Mouse (Mus musculus): ENCODE measurements at regions not wholly inside any gene's neighbourhood (a gene's known extent, or its start where the extent isn't known, plus 50 kb on each side); places are given as distances from the start of the nearest gene placed in this dataset.
A peak's percentile ranks its signal among the peaks of the same experiment; 100 is the strongest.

GRCm38 (mm10) chr16:77400276-77400891, 201.5 kb downstream of the Gm11146 start:
- peak; percentile 29 to 54 for DNase-seq (ENCODE audit: low spot score in 2 of 2)

DNA sequence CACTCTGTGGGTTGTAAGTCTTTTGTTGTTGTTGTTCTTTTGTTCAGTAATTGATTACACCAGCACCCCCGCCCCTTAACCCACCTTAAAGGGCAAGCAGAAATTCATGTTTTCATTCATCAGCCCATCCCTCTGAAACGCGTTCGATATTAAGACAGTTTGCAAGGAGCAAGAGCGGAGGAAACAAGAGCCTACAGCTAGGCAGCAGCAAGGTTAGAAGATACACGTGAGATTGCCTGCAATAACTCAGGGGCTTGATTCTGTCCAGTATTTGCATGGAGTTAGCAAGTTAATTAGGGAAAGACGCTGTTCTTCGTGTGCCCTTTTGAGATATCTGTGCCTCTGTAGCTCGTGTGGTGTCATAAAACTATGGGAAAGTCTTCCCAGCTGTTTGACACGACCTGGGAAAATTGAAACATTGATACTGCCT, 202.0 kb downstream of the Gm11146 start:
- DNase-seq (ENCODE audit: low spot score in 2 of 2): no peak

GRCm38 (mm10) chr16:77394054-77394716, 207.7 kb downstream of the Gm11146 start:
- DNase-seq (ENCODE audit: low spot score in 2 of 2): no peak

DNA sequence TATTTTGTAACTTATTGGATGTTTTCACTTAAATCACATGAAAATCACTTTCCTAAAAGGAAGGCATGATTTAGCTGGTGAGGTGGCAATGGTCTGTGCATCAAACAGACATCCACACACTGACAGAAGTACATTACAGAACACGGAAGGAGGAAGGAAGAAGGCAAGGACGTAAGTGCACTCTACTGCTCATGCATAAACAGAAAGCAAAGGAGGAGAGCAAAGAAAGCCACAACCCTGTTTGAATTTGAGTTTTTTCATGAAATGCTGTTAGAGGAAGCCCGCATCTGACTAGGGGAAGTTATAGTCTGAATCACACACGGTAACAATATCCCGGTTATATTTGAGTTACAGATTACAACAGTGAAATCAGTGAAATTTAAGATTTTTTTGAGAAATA, 208.4 kb downstream of the Gm11146 start:
- DNase-seq (ENCODE audit: low spot score in 2 of 2): no peak

DNA sequence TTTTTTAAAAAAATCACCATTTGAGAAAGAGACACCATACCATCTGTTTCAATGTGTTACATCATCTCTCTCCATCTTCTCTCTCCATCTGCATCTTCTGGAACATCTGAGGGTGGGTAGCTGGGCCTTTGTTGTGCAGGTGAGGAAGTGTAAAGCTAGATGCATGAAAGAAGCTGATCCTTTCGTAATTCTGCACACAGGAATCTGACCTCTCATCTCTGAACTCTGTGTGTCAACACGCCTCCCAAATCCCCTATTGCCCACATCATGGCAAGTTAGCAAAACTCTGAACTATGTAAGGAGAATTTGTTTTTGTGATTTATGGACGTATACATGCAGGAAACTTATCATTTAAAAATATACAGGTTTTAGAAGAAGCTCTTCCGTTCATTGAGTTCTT, 209.7 kb downstream of the Gm11146 start:
- no peak for DNase-seq (ENCODE audit: low spot score in 2 of 2)

DNA sequence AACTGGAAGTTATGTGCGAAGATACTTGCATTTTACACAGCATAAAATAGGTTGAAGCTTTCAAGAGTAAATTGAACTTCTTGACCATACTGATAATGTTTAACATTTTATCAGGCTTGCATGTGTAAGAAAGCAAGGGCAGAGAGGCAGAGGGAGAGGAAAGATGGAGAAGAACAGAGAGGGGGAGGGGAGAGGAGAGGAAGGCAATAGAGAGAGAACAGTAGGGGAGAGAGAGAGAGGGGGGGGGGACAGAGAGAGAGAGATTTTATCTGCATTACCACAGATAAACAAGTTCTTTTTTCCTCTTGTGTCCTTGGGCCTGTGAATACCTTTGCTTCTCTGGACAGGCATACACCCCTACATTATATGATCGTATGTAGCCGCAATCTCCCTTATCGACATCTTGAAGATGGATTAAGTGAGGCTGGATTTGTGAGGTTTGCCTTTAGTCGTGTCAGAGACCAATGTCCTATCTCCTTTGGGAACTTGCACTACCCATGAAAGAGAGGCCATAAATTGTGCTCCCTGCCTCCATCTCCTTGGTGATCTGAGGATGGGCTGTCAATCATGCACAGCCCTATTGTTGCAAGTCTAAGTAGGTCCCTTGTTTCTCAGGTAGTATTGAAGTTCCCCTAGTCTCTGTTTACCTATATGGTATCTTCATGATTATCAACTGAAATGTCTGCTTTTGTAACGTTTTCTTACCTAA, 217.7 kb downstream of the Gm11146 start:
- DNase-seq (ENCODE audit: low spot score in 2 of 2): no peak

GRCm38 (mm10) chr16:77382790-77383189, 219.1 kb downstream of the Gm11146 start:
- no peak for DNase-seq (ENCODE audit: low spot score in 2 of 2)

DNA sequence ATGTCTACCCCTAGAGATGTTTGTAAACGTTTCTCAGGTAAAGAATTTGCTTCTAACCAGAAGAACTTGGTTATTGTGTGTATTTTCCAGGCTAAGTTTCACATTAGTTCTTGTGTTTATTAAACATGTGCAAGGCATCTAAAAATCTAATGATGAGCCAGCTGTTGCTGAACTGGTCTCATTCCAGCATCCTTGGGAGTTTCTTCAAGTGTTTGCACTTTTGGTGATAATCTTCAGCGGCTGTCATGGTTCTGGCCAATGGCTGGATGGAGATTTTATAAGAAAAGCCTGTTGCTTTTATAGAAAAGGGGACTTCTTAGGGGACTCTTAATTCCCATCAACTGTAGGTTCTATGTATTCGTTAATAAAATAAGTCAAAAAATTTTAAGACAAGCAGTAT, 229.1 kb downstream of the Gm11146 start:
- no peak for DNase-seq (ENCODE audit: low spot score in 2 of 2)

DNA sequence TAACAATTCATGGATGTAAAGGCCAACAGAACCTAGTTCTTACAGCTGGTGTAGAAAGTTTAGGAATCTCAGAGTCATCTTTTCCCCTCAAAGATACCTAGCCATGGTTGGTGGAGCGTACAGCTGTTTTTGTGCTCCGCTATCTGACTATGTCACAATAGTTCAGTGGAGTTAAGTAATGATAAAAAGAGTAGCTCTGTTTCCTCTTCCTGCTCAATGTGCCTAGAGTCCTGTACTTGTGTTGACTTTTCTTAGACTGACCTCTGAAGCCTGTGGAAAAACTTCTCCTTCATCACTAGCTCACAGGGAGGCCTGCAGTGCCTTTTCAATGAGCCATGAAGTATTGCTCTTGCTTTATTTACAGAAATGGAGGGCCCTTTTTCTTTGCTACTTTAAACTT, 232.1 kb downstream of the Gm11146 start:
- no peak for DNase-seq (ENCODE audit: low spot score in 2 of 2)

GRCm38 (mm10) chr16:77365254-77365653, 236.6 kb downstream of the Gm11146 start:
- DNase-seq (ENCODE audit: low spot score in 2 of 2): no peak

DNA sequence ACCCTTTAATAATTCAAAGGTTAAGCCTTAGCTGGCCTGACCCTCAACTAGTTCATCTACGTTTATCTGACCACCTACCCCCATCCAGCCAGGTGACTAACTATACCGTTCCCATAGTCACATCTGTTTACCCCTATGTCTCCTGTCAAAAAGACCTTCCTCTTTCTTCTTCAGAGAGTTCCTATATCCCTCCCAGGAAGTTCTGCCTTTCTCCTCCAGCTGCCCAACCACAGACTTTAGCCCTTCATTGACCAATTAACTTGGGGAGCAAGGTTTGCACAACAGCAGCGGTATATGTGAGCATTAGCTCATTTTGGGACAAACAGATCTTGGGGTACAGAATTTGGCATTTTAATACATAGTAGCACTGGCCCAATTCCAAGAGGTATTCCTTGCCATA, 237.5 kb downstream of the Gm11146 start:
- no peak for DNase-seq (ENCODE audit: low spot score in 2 of 2)

GRCm38 (mm10) chr16:77359190-77359589, 242.7 kb downstream of the Gm11146 start:
- no peak for DNase-seq (ENCODE audit: low spot score in 2 of 2)

DNA sequence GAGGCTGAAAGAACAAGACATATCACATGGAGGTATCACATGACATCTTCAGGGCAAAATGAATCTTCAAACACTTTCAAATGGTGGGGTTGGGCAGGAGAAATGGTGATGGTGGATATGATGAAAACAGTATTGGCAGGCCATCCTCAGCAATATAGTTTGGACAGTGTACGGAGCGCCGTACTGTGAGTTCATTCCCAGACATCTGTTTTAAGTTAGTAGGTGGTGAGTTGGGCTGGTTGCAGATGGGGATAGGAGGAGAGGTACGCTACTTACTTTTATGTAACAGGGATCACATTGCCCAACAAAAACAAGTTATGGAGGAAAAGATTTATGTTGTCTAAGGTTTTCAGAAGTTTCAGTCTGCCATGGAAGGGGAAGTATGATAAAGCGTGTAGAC, 246.6 kb downstream of the Gm11146 start:
- DNase-seq (ENCODE audit: low spot score in 2 of 2): no peak

DNA sequence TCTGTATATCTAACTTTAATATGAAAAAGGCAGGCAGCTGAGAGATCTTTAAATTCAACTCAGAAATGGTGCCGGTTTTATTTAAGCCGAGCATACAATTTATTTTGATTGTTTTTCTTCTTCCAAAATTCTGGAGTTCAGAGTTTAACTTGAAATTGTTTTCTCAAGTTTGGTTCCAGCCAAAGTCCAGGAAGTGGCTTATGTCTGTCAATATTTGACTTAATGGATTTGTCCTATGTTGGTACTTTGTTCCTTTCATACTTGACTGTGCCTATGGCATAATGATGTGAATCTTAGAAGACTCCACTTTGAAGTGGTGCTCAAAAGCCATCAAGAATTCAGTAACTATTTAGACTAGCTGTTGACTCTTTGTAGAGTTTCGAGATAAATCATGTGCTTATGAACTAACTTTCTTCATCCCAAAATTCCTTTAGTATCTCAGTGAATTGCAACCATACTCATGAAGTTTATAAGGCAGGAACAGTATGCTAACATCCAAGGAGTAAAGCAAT, 247.6 kb downstream of the Gm11146 start:
- no peak for DNase-seq (ENCODE audit: low spot score in 2 of 2)

DNA sequence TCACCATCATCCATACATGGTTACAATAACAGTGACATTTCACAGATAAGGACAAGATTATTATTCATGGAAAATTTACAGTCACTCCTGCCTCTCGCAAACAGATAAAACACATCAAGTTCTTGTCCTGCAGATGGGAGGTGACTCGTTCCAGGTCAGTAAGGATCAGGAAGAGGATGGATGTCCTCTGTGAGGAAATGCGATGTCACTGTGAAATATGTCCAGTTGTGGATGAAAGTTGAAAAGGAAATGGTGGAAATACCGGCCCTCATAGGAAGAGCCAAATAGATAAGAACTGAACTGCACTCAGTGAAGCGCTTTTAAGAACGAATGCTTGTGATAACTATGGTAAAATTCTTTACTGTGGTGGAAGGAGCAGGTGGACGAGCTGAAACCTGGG, 255.8 kb downstream of the Gm11146 start:
- no peak for DNase-seq (ENCODE audit: low spot score in 2 of 2)

GRCm38 (mm10) chr16:77332285-77332684, 269.6 kb downstream of the Gm11146 start:
- no peak for DNase-seq (ENCODE audit: low spot score in 2 of 2)

DNA sequence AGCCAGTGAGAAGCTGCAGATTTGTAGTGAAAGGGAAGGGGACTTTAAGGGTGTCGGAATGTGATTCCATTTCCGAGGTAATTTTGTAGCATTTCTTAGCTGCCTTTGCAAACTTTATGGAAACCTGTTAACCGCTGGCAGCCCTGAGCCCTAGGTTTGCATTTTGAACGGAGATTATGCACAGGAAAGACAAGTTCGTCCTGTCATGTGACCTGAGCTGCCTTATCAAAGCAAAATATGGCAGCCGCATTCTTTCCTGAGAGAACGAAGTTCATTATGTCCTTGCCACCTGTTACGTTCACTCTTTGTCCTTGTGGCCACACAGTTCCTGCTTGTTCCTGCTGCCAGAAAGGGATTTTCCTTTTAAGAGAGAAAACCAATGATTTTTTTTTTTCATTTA, 270.9 kb downstream of the Gm11146 start:
- no peak for DNase-seq (ENCODE audit: low spot score in 2 of 2)

DNA sequence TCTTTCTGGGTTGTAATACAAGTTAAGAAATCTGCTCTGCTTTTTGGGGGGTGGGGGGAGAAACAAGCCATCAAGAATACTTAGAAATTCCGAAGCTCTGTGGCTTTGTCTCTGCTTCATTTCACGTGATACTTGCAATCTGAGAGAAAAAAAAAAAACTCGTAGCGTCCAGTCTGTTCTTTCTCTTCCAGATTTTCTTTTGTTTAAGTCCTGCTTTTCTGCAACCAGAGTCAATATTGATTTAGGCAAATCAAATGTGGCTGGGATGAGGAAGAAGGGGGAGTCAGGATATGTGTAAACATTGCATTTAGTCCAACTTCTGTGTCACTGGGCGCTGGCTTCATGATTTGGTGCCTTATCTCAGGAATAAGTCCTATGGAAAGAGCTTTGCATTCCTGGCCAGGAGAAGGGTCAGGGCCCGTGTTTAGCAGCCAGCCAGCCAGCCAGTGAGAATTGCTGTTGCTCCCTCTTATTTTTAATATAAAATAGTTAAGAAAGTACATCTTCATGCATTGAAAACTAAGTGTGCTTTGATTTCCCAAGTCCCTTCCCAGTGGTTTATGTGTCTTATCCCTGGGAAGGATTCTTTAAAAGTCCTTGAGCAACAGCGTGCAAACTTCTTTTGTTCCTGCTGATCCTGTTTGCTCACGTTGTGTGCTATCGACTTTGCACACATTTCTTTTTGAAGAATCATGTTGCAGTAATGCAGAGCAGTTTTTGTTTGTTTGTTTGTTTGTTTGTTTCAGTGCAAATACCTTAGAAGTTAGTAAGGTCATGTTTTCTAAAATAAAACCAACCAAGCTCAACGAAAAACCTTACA, 272.0 kb downstream of the Gm11146 start:
- no peak for DNase-seq (ENCODE audit: low spot score in 2 of 2)

DNA sequence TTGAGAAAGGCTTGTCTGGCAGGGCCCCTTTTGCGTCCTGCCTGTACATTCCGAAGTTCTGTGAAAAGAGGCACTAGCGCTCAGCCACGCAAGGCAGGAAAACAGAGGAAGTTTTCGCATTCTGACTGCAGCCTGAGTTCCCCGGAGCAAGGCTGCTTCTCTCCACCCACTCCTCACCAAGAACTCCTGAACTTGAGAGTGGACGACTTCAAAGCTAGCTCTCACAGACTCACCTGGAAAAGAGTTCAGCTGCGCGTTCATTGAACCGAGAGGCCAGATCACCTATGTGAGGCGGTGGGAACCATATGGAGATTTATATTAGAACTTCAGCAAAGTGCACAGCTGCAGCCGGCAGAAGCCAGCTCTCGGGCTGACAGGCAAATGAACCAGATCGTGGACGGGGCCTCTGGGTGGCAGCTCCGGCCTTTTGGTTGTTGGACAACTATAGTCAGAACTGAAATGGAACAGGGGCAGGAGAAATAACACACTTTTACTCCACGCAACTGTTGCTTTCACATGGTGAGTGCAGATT, 272.7 kb downstream of the Gm11146 start:
- DNase-seq (ENCODE audit: low spot score in 2 of 2): peak; percentile 21 to 26

DNA sequence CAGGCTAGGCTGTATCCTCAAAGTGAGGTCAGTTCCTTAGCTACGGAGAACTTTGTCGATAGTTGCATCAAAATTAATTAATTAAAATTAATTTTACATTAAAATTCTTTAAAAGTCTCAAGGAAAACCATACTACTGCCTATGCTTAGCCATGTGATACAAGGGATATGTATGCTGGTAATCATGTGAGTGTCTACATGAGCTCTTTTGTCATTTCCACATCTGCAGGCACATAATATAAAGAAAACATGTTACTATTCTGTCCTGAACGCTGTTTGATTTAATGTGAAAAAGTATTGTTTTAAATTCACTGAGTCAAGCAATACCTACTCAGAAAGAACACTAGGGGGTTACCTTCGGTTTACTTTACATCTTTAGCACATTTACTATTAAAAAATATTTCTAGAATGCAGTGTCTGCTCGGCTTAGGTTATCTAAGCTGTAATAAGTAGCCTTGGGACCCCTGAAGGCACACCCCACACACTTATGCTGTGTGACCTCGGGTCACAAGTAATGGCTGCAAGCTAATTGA, 273.2 kb downstream of the Gm11146 start:
- no peak for DNase-seq (ENCODE audit: low spot score in 2 of 2)

DNA sequence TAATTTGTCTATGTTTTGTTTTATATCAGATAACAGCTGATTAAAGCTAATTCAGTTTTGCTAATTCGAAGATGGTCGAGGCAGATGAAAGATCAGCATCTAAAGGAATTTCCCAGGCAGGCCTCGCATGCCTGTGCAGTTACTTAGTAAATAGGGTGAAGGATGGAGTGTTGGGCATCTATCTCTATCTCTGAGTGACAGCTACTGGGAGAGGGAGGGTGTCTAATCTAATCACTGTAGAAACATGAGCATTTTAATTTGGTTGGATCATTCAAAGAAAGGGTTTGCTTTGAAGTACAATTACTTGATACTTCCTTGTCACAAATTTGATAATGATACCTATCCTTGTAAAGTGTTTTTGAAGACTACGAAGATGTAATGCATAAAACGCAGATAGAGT, 273.8 kb downstream of the Gm11146 start:
- no peak for DNase-seq (ENCODE audit: low spot score in 2 of 2)

DNA sequence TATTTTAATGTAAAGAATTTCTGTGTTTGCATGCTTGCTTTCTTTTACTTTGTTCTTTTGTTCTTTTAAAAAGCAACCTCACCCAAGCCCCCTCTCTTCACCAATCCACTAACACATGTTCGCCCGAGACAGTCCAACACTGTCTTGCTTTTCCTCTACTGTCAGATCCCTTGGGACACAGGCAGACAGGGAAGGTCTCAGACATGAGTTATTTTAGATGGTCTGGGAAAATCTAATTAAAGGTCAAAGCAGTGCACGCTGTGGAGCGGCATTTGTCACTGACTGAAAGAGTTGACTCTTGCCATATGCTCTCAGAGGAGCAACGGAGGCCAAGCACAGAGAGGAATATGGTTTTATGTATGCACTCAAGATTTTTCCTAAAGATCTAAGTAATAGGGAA, 279.6 kb downstream of the Gm11146 start:
- DNase-seq (ENCODE audit: low spot score in 2 of 2): no peak

Data from cerebellum, postnatal 4 days (tissue).